Mouse (Mus musculus) heart, postnatal 0 days (tissue): Measurements from ENCODE around the gene Heatr5a.

Source experiments
- CTCF ChIP-seq: IDR thresholded peaks from 2 replicates; pipeline ENCODE4 v1.5.1; 2016; ENCODE audit warnings: antibody characterized with exemption, control low read depth, low read depth
- EP300 ChIP-seq: IDR thresholded peaks from 2 replicates; pipeline ENCODE4 v1.6.1; 2016; ENCODE audit warnings: antibody characterized with exemption, low read depth

GRCm38 (mm10) chr12:51985826-51986225 lies 14.7 kb upstream of the Heatr5a start:
- no peak for TF ChIP-seq CTCF
- TF ChIP-seq EP300 = no peak
